Mouse (Mus musculus): ENCODE data around the gene Nuf2.

The Nuf2 gene

DNA sequence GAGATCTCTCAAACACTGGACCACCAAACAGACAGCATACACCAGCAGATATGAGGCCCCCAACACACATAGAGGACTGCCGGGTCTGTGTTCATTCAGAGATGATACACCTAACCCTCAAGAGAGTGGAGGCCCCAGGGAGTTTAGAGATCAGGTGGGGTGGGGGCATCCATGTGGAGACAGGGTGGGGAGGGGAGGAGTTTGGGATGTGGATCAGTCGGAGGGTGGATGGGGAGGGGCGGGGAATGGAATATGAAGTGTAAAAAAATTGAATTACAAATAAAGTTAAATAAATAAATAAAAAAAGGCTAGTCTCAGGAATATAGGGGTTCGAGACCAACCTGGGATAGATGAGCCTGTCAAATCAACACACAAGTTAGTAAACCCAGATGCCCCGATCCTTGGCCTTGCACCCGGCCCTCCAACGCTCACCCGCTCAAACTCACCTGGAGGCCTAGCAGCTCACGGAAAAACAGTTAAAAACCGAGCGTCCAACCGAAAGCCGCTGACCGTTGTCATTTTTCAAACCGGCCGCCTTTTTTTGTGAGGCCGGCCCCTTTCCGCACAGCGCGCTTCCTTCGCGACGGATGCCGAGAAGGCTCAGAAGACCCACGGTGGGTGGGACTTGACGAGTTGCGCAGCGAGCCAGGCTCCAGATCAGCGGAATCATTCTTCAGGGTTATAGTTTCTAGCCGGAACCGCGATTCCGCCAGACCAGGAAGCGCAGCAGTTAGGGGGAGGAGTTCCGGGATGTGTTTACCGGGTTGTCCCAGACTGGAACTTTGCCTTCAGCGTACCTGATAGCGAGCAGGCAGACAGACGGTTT lies at the start of gene Nuf2:
Gene Nuf2 (minus strand): TSS at position 589 of the 826 bp plus-strand sequence.
- in situ Hi-C loops (cut with MboI, MseI), result loop anchor here (5.0 kb wide), 2 partner anchors 401 to 406 kb away; no protein-coding TSS in a partner anchor

DNA sequence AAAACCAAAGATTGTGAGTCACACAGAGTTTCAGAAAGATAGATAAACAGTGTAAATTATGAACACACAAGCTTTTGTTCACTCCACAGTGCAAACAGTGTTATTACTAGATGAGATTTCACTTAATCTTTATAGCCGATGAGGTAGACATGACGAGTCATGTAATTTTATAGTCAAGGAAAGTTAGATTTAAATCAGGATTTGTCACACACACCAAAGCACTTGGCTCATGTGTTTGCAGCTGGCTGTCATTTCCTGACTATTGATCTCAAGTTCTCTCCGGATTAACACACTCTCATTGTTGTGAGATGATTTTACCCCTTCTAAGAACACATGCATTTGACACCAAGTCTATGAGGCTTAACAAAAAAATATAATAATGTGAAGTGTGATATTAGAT lies 48.3 kb upstream of the Nuf2 start:
- in situ Hi-C loops (cut with MboI, MseI), result no loop called here

DNA sequence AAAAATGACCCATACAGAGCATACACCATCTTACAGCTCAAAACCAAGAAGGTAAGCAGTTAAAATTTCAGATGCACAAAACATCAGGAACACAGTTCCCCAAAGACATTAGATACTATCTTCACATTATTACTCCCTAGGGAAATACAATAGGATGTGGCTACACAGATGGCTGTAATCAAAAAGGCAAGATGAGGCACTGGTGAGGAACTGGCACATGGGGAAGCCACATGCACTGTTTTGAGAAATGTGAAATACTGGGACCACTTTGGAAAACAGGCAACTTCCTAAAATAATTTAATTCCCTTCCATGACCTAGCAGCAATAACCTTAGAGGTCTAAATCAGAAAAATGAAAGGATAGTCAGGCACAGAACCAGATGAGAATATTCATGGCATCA lies 42.9 kb upstream of the Nuf2 start:
- in situ Hi-C loops (cut with MboI, MseI), result no loop called here

DNA sequence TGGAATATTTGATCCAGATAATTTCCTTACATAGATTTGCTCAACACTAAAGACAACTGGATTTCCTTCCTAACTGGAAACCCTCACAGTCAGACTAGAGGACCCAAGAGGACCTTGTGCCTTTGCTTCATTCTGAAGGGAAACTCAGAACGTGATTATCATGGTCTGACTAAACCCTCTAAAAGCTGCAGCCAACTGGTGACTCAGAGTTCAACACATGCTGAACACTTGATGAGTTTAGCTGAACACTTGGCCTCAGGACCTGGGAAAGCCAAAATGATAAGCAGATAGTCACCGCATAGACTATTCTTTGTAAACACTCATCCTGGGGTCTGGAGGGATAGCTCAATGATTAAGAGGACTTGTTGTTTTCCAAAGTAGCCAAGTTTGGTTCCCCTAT lies 24.4 kb upstream of the Nuf2 start:
- in situ Hi-C loops (cut with MboI, MseI), result no loop called here

DNA sequence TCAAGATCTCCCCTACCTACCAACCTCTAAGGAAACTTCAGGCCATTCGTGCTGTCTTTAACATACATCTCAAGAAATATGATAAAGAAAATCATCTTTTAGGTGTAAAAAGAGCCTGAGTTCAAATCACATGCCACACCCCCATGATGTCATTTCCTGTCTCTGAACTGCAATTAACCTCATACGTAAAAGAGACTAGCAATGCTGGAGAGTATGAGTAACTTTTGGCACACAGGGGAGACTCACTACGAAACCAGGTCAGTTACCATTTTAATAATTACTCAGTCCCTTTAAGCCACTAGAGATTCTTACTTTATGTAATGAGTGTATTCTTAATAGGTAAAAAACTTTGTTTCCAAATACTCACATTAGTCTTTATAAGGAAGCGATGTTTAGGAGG lies 23.8 kb upstream of the Nuf2 start:
- in situ Hi-C loops (cut with MboI, MseI), result no loop called here

DNA sequence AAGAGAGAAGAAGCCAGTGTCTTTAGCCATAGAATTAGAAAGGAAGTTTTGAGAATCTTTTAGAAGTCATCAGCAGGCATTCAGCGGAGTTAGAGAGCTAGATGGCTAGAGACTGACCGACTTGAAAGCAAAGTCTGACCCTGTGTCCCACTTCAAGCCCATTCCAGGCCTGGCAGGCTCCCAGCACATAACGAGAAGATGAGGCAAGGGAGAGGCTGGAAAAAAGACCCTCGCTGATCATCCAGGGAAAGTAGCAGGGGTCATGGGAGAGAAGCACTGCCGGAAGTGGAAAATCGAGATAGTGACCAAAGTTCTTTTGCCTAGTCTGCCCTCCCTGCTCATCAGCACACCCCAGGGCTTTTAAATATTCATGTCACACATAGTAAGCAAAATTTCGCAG lies 22.2 kb upstream of the Nuf2 start:
- in situ Hi-C loops (cut with MboI, MseI), result no loop called here

DNA sequence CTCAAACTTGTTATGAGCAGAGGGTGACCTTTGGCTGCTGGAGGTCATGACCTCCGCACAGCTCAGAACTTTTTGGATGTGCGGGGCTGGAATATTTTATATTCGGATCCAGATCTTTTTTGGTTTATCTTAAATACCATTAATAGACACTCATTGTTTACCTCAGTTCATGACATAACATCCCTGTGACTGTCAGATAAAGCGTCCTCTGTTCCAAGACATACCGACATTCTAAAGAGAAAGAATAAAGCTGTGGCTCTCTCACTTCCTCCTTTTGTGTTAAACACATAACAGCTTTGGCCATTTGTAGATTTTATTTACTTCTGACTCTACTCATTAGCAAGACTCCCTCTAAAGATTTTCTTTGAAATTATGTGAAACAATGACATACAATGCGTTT lies 9.2 kb upstream of the Nuf2 start:
- in situ Hi-C loops (cut with MboI, MseI), result no loop called here

DNA sequence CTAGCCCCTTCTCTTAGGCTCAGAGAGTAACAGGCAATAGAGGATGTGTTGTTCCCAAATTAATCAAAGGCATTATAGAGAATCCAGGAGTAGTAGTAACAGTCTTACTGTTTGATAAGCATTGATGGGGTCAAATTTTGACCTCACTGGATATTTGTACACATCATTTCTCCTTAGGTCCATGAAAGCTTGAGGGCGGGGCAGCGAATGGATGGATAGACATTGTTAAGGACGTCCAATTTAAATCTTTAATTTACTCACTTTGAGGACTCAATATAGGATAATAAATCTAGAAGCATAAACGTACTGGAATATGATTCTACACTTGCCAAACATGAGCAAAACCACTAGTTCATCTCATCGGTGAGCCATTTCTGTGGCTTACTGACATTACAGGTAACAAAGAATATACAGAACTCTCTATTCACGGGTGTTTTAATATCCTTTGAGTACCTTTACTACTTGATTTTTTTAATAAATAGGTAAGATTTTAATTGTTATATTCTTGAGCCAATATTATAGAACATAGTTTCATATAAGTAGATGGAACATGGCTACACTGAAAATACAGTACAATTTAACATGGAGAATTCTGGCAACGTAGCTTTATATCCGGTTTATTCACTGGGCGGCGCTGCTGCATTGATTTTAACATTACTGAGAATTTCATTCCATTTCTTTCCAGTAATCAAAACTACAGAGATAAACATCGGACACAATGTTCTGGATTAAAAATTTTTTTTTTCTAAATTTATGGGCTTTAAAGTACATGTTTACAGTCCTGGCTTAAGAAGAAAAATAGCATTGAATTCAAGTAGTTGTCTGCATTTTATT lies 655 bp upstream of the Nuf2 start:
- in situ Hi-C loops (cut with MboI, MseI), result loop anchor here (5.0 kb wide), 2 partner anchors 400 to 405 kb away; no protein-coding TSS in a partner anchor

DNA sequence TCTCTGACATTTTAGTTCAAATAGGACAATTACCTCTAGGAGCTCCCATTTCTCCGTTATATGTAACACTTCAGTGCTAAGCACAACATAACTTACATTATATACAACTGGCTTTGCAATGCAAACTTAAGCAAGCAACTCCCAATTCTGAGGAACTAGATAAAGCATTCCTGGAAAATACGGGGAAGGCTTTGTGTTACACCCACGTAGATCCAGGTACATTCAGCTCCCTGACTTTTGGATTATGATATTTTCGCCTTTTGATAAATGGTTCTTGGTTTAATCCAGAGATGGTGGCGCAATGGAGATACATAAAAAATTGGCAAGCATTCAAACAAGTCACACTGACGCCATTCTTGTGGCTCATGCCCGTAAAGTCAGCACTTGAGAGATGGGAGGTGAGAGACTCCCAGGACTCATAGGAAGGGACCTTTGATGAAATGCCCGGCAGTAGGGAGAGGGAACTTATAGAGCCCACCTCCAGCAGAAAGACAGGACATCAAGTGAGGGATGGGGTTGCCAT lies 1.2 kb downstream of the Nuf2 start:
- in situ Hi-C loops (cut with MboI, MseI), result loop anchor here (5.0 kb wide), 4 partner anchors 387 to 612 kb away; no protein-coding TSS in a partner anchor

DNA sequence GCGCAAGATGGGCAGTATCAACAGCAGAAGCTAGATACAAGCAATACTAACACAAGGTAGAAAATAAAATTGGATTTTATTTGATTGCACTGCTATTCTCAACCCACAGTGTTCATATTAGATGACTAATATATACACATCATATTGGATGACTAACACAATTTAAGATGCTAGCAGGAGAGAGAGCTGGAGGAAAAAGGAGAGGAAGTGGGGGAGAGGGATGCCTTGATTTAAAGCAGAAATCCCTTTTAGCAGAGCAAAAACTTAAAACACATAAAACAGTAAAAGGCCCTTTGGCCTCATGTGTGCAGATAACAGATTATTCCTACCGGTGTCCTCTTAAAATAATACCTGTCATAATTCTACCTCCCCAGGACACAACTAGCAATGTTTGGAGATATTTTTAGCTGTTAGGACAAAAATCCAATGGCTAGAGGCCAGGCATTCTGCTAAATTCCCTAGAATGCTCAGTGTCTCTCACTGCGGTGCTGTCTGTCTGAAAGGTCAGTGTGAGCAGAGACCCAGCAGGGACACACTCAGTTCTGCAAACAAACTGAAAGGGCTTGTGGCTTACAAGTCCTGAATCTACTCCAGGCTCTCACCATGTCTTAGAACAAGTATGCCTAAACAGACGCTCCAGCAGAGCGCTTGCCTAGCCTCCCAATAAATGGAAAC lies 5.1 kb downstream of the Nuf2 start:
- in situ Hi-C loops (cut with MboI, MseI), result loop anchor here (5.0 kb wide), 2 partner anchors 391 to 616 kb away; no protein-coding TSS in a partner anchor

DNA sequence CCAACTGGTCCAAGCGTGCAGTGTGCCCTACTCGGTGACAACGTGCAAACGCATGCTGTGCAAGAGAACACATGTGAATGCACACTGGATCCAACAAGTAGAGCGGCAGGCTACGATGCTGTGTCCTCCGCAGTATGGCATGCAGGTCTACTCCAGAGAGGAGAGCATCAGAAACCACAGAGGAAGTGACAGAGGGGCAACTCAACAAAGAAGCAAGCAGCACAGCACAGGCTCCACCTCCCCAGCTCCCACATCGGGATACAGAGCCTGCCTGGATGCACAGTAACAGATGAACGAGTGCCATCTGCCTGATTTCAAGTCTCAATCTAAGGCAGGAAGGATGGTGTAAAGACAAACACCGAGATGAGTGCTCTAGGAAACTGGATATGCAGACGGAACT lies 11.9 kb downstream of the Nuf2 start:
- in situ Hi-C loops (cut with MboI, MseI), result loop anchor here in 1 of 2 experiments (10.0 kb wide), 1 partner anchor 615 kb away; no protein-coding TSS in a partner anchor

DNA sequence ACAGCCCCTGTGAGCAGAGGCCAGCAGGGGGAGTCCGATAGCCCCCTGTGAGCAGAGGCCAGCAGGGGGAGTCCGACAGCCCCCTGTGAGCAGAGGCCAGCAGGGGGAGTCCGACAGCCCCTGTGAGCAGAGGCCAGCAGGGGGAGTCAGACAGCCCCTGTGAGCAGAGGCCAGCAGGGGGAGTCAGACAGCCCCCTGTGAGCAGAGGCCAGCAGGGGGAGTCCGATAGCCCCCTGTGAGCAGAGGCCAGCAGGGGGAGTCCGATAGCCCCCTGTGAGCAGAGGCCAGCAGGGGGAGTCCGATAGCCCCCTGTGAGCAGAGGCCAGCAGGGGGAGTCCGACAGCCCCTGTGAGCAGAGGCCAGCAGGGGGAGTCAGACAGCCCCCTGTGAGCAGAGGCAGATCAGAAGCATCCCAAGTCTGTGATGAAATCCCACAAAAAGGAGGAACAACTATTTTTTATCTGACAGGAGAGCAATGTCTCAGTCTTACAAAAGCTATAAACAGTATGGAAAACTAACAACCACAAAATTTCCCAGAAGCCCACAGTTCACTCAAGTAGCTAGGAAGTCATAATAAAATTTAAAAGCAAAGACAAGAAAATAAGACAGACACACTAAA lies 13.3 kb downstream of the Nuf2 start:
- in situ Hi-C loops (cut with MboI, MseI), result loop anchor here in 1 of 2 experiments (10.0 kb wide), 1 partner anchor 617 kb away; no protein-coding TSS in a partner anchor

DNA sequence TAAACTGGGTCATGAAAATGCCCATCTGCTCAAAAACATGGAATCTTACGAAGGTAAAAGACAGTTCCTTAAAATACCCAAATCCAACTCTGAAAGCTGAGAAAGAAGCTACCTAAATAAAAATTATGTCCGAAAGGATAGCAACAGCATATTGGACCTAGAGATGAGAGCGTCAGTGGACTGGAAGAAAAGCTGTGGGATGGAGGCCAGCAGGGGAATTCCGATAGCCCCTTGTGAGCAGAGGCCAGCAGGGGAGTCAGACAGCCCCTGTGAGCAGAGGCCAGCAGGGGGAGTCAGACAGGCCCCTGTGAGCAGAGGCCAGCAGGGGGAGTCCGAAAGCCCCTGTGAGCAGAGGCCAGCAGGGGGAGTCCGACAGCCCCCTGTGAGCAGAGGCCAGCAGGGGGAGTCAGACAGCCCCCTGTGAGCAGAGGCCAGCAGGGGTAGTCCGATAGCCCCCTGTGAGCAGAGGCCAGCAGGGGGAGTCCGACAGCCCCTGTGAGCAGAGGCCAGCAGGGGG lies 13.8 kb downstream of the Nuf2 start:
- in situ Hi-C loops (cut with MboI, MseI), result loop anchor here in 1 of 2 experiments (10.0 kb wide), 1 partner anchor 617 kb away; no protein-coding TSS in a partner anchor

DNA sequence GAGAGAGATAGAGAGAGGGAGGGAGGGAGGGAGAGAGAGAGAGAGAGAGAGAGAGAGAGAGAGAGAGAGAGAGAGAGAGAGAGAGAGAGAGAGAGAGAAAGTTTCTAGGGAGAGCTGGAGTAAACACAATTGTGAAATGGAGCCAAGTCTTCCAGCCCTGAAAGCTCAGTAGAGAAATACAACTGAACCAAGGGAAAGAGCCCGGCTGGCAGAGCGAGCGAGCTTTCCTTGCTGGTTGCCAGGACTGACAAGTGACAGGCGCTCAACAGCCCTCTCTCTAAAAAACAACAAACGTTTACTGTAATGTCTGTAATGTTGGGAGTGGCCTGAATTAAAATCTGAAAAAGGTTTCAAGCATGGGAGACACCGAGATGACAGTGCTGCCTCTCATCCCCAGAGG lies 24.9 kb downstream of the Nuf2 start:
- in situ Hi-C loops (cut with MboI, MseI), result no loop called here

DNA sequence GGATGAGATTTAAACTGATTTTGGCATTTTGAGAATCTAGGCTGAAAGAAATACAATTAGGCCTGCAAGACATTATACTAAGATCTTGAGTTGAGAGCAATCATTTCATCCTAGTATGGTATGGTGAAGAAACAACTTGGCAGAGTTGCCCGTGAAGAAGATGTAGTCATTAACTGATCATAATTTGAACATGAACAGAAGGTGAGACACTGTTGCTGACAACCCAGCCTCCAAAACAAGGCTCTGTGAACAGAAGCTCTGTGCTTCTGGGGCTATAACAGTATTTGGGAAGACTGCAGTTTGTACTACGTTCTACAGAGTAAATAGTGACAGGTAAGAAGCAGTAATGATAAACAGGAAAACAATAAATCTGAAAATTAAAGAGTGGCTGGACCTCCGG lies 28.4 kb downstream of the Nuf2 start:
- in situ Hi-C loops (cut with MboI, MseI), result no loop called here

DNA sequence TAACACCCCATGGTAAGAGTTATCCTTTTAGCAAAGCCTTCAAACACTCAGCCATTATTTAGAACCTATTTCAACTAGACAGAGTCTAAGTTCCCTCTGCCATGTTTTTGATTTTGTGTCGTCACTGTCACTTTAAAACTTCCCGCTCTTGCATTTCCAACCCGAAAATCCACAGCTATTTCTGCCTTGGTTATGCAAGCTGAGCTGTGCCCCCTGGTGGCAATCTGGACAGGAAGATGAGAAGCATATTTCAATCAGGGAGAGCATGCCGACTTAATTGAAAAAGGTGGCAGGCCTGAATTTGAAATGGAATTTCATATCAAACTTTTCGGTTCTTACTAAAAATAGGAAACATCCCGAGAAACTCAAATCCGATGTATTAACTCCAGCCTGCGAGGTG lies 35.6 kb downstream of the Nuf2 start:
- in situ Hi-C loops (cut with MboI, MseI), result no loop called here

DNA sequence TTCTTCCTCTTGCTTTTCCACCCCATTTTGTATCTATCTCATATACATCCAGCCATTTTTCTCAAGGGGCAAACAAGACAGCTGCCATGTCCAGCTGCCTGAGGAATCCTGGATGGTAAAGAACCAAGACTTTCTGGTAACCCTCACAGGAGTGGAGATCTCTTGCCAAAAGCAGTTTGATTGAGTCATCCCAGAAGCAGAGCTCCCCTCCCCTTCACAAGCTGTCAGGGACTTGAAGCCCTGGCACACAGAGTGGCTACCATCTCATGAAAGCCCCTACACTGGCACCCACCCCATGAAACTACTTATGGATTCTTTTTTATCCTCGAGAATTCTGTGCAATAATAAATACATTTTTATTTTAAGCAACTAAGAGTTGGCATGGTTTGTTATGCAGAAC lies 39.7 kb downstream of the Nuf2 start:
- in situ Hi-C loops (cut with MboI, MseI), result loop anchor here in 1 of 2 experiments (5.0 kb wide), 1 partner anchor 866 kb away; no protein-coding TSS in a partner anchor

DNA sequence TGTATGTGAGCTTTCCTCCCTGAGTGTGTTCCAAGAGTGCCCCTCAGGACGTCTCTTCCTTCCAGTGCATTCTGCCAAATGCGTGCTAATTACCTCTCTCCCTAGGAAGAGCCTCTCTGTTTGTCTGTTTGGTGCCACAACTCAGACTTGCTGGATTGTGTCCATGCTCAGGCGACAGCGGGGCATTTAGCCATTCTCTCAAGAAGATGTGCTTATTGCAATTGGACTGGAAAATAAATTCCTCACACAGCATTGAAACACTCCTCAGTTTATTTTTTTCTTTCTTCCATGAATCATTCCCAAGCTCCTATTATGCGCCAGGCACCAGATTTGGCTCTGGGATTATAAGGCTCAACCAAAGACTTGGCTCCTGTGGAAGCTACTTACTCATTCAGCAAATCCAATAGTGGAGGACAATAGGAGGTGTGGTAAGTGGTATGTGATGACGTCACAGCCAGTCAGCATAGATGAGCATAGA lies 45.8 kb downstream of the Nuf2 start:
- in situ Hi-C loops (cut with MboI, MseI), result no loop called here

DNA sequence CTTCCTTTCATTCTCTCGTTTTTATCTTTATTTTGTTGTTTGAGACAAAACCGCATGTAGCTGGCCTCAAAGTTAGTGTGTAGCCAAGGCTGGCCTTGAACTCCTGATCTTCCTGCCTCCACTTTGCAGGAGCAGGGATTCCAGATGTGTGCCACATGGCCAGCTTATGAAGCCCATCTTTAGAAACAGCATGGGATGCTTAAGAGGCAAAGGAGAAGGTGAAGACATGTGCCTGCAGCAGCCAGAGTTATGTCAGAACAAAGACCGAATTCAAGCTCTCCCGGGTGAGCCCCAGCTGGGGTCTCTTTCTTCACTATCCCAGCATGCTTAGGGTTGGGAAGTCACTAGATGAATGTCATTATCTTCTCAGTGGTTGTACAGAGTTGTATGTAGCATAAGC lies 46.7 kb downstream of the Nuf2 start:
- in situ Hi-C loops (cut with MboI, MseI), result no loop called here

DNA sequence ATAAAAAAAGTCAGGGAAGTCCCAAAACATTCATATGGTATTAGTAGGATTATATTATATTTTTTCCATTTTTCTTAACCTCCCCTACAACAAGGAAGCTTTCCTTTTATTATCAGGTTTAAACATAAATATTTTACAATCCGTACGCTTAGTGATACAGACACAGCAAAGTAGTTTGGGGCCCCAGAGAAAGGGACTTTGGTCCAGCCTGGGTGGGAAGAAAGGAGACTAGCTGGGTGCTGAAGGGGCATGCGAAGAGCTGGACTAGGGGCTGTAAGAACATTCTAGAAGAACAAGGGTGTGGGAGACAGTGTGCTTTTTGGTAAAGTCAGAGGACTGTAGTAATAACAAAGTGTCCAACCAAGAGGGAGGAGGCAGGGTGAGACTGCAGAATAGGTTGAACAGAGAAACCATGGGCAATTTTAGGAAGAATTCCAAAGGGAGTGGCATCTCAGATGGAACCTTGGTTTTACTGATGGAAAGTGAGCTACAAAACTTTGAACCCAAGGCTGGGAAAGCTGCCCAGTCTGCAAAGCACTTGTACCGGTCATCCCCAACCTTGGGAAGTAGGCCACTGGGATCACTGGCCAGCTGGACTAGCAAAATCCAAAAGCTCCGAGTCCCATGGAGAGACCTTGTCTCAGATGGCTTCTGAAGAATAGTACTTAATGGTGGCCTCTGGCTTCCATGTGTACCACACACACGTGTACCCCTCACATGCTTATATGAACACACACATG lies 48.5 kb downstream of the Nuf2 start:
- in situ Hi-C loops (cut with MboI, MseI), result no loop called here

Data from T-helper 17 cell (primary cell).